Mouse (Mus musculus): ENCODE data around the gene Mroh2a. TPM values are rescaled to one million over a fixed set of nuclear protein-coding genes. Genes with fewer than 3 reads are reported as not detected.

Gene Mroh2a
- polyA plus RNA-seq (2012; rRNA removed) = 0.26 and 0.35 TPM in 2 replicates

DNA sequence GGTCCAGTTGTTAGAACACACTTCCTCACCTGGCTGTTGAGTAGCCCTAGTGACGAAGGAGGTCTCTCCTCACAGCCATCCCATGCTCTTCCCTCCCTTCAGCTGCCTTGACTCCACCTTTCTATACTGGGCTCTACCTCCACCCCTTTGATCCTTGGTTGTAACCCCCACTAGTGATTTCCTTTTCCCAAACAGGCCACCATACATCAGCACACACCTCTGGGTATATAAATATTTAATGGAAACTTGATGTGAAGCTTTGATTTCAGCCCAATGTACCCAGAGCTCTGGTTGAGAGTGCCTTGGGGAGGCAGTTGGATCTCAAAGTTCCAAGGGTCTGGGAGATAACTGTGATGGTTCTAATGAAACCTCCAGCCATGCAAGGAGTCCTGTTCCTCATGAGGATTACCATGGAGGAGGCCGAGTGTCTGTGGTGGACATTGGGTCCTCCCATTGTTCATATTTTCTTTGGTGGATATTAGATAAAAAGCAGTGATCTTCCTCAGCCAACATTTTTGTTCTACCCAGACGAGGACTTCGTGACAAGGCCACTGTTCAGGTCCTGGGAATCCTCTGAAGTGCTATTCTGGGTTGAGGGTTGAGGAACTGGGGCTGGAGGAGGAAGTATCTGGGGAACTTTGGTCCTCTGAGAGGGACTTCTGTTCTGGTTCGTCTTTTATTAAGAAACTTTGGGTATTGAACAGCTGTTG lies at the start of gene Mroh2a:
Gene Mroh2a (plus strand): TSS at position 317 of the 710 bp plus-strand sequence.

DNA sequence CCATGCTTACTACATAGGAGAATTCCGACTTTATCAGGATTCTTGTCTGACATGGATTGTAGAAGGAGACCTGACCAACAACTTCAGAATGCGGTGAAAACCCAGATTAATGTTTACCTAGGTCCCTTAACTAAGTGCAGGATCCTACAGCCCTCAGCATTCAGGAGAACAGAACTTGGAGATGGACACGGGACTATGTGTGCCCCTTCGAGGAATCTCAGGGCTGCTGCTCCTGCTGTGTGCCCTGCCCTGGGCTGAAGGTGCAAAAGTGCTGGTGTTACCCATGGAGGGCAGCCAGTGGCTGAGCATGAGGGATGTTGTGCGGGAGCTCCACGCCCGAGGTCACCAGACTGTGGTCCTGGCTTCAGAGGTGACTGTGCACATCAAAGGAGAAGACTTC lies 26.3 kb upstream of the Mroh2a start, which contains the start of gene Ugt1a2:
Gene Ugt1a2 (plus strand): TSS at position 146 of the 400 bp plus-strand sequence.

DNA sequence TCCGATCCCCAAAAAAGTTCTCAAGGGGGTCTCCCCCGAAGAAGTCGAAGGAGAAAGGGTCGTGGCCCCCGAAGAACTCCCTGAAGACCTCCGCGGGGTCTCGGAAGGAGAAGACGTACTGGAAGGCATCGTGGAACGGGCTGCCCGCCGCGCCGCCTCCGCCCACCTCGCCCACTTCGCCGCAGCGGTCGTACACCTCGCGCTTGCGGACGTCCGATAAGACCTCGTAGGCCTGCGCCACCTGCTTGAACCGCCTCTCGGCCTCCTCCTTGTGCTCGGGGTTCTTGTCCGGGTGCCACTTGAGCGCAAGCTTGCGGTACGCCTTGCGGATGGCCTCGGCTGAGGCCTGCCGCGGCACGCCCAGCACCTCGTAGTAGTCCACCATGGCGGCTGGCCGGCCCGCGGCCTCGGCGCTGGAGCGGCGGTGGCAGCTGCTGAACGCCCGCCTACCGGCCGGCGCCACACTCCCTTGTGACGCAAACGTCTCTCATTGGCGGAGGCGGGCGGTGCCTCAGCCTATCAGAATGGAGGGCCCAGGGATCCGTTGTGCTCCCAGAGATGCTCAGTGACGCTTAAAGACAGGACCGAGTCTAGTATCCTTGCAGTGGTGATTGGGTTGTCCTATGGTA lies 21.4 kb upstream of the Mroh2a start, which contains the start of gene Dnajb3:
Gene Dnajb3 (minus strand): TSS at position 489 of the 629 bp plus-strand sequence.

DNA sequence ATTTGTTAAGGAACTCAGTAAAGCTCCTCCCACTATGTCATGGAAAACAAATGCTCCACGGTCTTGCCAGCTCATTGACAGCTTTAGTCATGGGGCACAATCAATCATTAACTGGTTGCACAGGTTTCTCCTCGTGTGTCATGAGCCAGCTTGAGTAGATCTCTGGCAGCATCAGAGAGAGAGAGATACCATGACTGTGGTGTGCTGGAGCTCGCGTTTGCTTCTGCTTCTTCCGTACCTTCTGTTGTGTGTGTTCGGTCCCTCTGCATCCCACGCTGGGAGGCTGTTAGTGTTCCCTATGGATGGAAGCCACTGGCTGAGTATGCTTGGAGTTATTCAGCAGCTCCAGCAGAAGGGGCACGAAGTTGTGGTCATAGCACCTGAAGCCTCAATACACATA lies 15.0 kb upstream of the Mroh2a start, which contains the start of gene Ugt1a1:
Gene Ugt1a1 (plus strand): TSS at position 148 of the 400 bp plus-strand sequence.

DNA sequence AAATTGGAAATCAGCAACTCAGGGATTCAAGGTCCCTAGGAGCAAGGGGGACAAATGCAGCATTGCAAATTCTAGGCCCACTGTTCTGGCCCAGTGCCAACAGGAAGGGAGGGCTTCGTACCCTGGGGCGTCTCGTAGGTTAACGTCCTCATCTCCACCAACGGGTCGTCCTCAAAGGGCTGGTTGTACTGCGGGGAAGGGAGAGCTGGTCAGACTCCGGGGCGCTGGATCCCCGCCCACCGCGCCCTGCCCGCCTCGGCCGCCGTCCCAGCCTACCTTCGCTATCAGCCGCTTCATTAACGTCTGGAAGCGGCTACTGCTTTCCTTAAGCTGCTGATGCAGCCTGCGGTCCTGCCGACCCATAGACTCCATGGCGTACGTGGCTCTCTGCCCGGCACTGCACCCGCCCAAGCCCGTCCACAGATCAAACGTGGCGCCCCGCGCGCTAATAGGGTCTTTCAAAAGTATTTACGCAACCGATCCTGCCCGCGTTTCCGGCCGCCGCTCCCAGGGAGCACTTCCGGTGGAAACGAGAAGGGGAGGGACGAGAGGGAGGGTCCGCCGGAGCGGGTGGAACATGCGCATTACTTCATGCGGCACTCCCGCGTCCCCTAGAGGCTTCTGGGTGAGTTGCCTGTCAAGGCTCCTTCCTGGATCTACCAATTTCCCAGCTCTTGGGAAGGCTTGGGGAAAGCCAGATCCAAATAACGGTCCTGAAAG lies 50.5 kb downstream of the Mroh2a start, which contains the start of the genes Hjurp and Trpm8:
Gene Hjurp (minus strand): TSS at position 536 of the 720 bp plus-strand sequence.
Gene Trpm8 (plus strand): TSS at position 564 of the 720 bp plus-strand sequence.

Other genes with a start within 250 kb of the Mroh2a start
- 3.5 and 4.8 TPM in 2 replicates for gene Usp40, start 218.4 kb upstream of the Mroh2a start, polyA plus RNA-seq (2012; rRNA removed)
- 0.47 TPM in 1 of 2 replicates, not detected in the other for gene Ugt1a10, start 171.6 kb upstream of the Mroh2a start, polyA plus RNA-seq (2012; rRNA removed)
- not detected in 2 replicates for gene Ugt1a9, start 156.2 kb upstream of the Mroh2a start, polyA plus RNA-seq (2012; rRNA removed)
- not detected in 2 replicates for gene Ugt1a8, start 139.2 kb upstream of the Mroh2a start, polyA plus RNA-seq (2012; rRNA removed)
- gene Ugt1a7c, start 131.9 kb upstream of the Mroh2a start, polyA plus RNA-seq (2012; rRNA removed) = 100.0 and 115 TPM in 2 replicates
- 1.1 and 30.2 TPM in 2 replicates for gene Ugt1a6b, start 123.7 kb upstream of the Mroh2a start, polyA plus RNA-seq (2012; rRNA removed)
- 28.4 and 34.7 TPM in 2 replicates for gene Ugt1a6a, start 92.2 kb upstream of the Mroh2a start, polyA plus RNA-seq (2012; rRNA removed)
- gene Ugt1a5, start 61.0 kb upstream of the Mroh2a start, polyA plus RNA-seq (2012; rRNA removed) = 0.19 and 0.22 TPM in 2 replicates
- gene Ugt1a2, start 26.4 kb upstream of the Mroh2a start, polyA plus RNA-seq (2012; rRNA removed) = 0.14 and 0.66 TPM in 2 replicates
- 0.61 and 1.2 TPM in 2 replicates for gene Dnajb3, start 21.2 kb upstream of the Mroh2a start, polyA plus RNA-seq (2012; rRNA removed)
- gene Ugt1a1, start 15.0 kb upstream of the Mroh2a start, polyA plus RNA-seq (2012; rRNA removed) = 12.7 and 44.6 TPM in 2 replicates
- gene Hjurp, start 50.6 kb downstream of the Mroh2a start, polyA plus RNA-seq (2012; rRNA removed) = 34.2 and 59.4 TPM in 2 replicates
- gene Trpm8, start 50.7 kb downstream of the Mroh2a start, polyA plus RNA-seq (2012; rRNA removed) = not detected in 2 replicates
- gene Spp2, start 180.0 kb downstream of the Mroh2a start, polyA plus RNA-seq (2012; rRNA removed) = not detected in 2 replicates